Mouse (Mus musculus): ENCODE measurements at regions not wholly inside any gene's neighbourhood (a gene's known extent, or its start where the extent isn't known, plus 50 kb on each side); places are given as distances from the start of the nearest gene placed in this dataset. TPM values are rescaled to one million over a fixed set of nuclear protein-coding genes. Genes with fewer than 3 reads are reported as not detected.

- Histone ChIP-seq H3K27me3 (ENCODE audit: low read depth, poor library complexity, severe bottlenecking) (peaks cover 70% of the 10 kb centered on the region), H3K9me3 (replicated peaks) (no peaks in the 10 kb centered on the region), H3K4me1 (peaks cover 34% of the 10 kb centered on the region), H3K27ac (replicated peaks) (peak overlapping the region; percentile 64; the same call in 1 of the 2 replicates), H3K36me3 (no peaks in the 10 kb centered on the region), H3K4me3 (peak overlapping the region; percentile 65)
- peak; percentile 26 for DNase-seq (ENCODE audit: low spot score)
- WGBS = 4% methylated on average over 26 of the region's 26 CpGs
Observed at GRCm38 (mm10) chr2:180385231-180385895, 50.9 kb upstream of the Gata5 start.

Small RNA genes lying in the stretch of these regions (microRNA-seq; reads per million reads assigned to microRNA genes)
- not detected for gene Mir133a-2
- not detected for gene Mir1a-1

Measured in midbrain, embryonic 10.5 days (tissue).